Mouse (Mus musculus): ENCODE measurements at regions not wholly inside any gene's neighbourhood (a gene's known extent, or its start where the extent isn't known, plus 50 kb on each side); places are given as distances from the start of the nearest gene placed in this dataset.

DNA sequence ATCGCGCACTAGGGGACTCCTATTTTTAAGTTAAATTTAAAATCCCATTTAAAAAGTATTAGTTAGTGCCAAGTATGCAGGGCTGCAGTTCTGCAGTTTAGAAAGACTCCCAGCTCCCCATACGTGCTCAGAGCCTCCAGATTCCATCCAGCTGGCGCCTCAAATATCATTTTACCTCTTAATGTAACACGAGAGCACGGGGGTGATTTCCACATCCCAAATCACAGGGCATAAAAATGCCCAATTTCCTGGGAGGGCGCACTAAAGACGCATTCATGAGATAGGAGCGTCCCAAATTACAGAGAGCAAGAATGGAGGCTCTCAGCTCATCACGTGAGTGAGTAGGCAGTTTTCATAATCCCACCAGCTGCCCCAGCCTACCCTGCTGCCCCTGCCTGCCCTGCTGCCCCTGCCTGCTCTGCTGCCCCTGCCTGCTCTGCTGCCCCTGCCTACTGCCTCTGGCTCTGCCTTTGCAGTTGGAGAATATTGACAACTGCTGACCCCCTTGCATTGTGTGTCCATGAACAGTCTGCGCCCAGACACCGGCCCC lies 414.1 kb downstream of the Ajap1 start:
- WGBS = 88% methylated on average over 12 of the region's 12 CpGs
- no peak overlapping the region for H3K4me3 ChIP-seq
- no peaks in the 10 kb centered on the region for H3K27me3 ChIP-seq
- no peaks in the 10 kb centered on the region for H3K9me3 ChIP-seq
- no peak overlapping the region for H3K27ac ChIP-seq
- H3K9ac ChIP-seq = no peak overlapping the region
- H3K4me2 ChIP-seq = no peak overlapping the region
- H3K36me3 ChIP-seq = no peaks in the 10 kb centered on the region
- no peak for ATAC-seq (ENCODE audit: low FRiP score)
- H3K4me1 ChIP-seq (replicated peaks) = peaks cover 24% of the 10 kb centered on the region

DNA sequence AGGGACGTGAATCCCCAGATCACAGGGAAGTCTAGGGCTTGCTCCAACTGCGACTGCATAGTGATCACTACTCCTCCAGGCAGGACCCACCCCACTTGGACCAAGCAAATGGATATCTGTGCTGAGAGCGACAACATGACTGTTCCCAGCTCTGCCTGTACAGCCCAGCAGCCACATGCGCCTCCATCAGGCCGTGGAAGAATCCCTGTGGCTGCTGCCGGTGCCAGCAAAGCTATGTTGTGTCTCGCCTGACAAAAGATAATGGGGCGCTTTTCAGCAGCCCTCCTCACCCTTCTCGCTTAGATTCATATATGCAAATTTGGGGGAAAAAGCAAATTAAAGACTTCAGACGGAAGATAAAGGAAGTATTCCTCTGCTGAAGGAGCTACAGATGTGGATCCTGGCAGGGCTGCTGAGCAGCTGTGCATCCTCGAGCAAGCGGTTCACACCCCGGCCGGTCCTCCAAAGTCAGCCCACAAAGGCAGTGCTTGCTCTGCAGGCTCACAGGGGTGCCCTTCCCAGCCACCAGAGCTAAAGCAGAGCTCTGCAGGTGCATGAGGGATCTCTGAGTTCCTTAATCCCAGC lies 418.5 kb downstream of the Ajap1 start:
- Histone ChIP-seq H3K4me1 (replicated peaks) (peaks cover 17% of the 10 kb centered on the region), H3K27me3 (no peaks in the 10 kb centered on the region), H3K9ac (no peak overlapping the region), H3K27ac (peak overlapping the region; percentile 70), H3K9me3 (no peaks in the 10 kb centered on the region), H3K36me3 (no peaks in the 10 kb centered on the region), H3K4me3 (no peak overlapping the region), H3K4me2 (no peak overlapping the region)
- WGBS = 61% methylated on average over 14 of the region's 14 CpGs
- ATAC-seq (ENCODE audit: low FRiP score) = no peak

DNA sequence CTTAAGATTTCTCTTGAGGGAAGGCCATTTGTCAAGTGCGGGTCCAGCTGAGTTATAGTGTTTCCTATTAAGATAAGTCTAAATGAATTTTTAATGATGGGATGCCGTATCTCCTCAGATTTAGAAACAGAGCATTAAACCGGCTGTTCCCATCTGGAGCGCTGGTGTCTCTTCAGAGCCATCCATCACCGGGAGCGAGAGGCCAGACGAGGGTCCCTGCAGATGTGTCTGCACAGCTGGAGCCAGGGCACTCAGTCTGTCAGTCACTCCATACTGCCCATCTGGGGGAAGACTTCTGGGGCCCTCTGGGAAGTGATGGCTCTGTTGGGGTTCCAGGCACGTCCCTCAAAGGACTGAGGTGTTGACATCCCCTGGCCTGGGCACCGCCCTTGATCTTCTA lies 419.2 kb downstream of the Ajap1 start:
- Histone ChIP-seq H3K9me3 (no peaks in the 10 kb centered on the region), H3K4me1 (replicated peaks) (peaks cover 17% of the 10 kb centered on the region), H3K27me3 (no peaks in the 10 kb centered on the region), H3K36me3 (no peaks in the 10 kb centered on the region), H3K4me3 (no peak overlapping the region), H3K27ac (peak overlapping the region; percentile 70; the same call in 1 of the 2 replicates), H3K4me2 (no peak overlapping the region), H3K9ac (no peak overlapping the region)
- ATAC-seq (ENCODE audit: low FRiP score) = no peak
- 40% methylated on average over 9 of the region's 9 CpGs for WGBS

DNA sequence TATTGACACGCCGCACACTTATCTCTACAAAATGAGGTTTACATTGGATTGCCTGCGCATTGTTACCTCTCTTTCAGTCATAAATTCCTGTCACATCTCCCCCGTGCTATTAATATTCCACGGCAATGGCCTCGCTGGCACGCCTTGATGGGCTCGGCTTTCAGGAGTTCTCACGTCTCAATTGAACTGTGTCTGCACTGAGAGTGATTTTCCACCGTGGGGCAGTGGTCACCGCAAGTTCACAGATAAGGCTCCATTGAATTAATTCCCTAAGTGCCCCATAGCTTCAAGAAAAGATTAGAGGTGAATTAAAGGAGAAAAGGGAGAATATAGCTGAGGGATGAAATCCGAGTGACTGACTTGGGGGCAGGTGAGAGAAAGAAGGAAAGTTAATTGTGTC lies 424.5 kb downstream of the Ajap1 start:
- H3K4me3 ChIP-seq = no peak overlapping the region

DNA sequence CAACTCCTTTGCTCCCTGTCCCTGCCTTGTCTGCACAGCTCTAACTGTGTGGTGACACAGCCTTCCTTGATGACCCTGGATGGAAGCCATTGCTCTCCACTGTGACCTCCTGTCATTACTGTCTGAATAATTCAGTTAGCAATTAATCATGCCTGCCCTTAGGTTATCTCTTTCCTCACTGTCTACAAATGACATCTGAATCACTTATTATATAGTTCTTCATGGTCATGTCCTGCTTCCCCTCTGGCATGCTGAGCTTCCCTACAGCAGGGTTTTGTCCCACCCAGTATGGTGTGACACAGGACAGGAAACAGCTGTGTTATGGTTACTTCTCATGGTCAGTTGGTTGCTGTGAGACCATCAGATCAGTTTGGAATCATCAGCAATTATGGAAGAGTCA lies 458.9 kb downstream of the Ajap1 start:
- ATAC-seq (ENCODE audit: low FRiP score) = no peak
- no peak overlapping the region for H3K9ac ChIP-seq
- 0 out of 2 replicates have a peak, but pooled peaks cover 3% of the 10 kb centered on the region for H3K27me3 ChIP-seq
- no peaks in the 10 kb centered on the region for H3K9me3 ChIP-seq
- H3K36me3 ChIP-seq = no peaks in the 10 kb centered on the region
- peaks cover 9% of the 10 kb centered on the region for H3K4me1 ChIP-seq (replicated peaks)
- H3K4me2 ChIP-seq = no peak overlapping the region
- no peak overlapping the region for H3K4me3 ChIP-seq
- no peak overlapping the region for H3K27ac ChIP-seq

More for the DNA sequence above, 424.5 kb downstream of the Ajap1 start:
- peaks cover 8% of the 10 kb centered on the region for H3K4me1 ChIP-seq (replicated peaks)
- no peak for ATAC-seq (ENCODE audit: low FRiP score)
- no peak overlapping the region for H3K4me2 ChIP-seq
- H3K9ac ChIP-seq = no peak overlapping the region
- WGBS = 56% methylated on average over 12 of the region's 12 CpGs
- H3K27me3 ChIP-seq = no peaks in the 10 kb centered on the region
- H3K27ac ChIP-seq = no peak overlapping the region
- H3K9me3 ChIP-seq = no peaks in the 10 kb centered on the region
- no peaks in the 10 kb centered on the region for H3K36me3 ChIP-seq

DNA sequence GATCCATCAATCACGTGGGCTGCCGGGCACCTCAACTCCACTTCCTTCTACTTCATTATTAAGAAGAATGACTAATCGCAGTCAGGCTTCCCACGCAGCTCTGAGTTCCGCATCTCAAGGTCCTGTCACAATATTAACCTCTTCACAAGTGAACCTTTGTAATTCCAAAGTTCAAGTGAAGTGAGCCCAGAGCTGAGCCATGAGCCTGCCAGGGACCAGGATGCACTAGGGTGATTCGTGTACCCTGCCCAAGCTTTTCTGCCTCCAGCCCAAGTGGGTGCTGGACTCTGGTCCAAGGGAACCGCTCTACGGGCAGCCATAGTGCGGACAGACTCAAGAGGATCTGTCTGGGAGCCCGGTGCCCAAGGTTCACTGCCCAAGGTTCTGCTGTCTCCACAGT lies 463.4 kb downstream of the Ajap1 start:
- Histone ChIP-seq H3K4me2 (0 out of 2 replicates have a peak overlapping the region, but pooled peaks have one; percentile 23), H3K9me3 (no peaks in the 10 kb centered on the region)

DNA sequence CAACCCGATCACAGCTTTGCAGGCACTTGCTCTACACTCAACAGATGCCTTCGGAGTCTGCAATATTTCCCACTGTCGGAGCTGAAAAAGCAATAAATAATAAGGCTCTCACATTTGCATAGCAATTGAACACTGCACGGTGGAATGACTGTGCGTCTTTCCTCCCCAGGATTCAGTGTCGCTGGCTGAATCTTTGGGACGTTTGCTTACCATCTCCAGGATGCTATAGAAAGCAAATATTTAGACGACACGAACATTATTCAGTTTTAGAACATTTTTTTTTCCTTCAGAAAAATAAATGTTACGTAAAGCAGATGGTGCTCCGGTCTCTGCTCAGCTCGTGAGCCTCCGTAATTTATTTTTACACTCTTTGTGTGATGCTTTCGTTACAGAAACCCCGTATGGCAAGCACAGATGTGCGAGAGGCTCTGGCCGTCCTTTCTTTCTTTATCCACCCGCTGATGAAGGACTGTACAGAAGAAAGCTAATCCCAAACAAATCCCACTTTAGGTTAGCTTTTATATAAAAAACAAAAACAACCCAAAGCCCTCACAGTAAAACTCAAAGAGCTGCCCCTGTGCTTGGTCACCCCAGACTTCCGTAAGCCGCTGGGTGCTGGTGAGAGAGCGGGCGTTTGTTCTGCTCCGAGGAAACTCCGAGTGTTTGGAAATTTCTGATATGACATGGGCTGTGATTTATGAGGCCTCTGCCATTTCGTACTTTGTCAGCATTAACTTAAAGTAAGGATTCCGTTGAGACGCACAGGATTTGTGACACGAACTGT lies 464.3 kb downstream of the Ajap1 start:
- H3K9me3 ChIP-seq = no peaks in the 10 kb centered on the region
- H3K4me1 ChIP-seq (replicated peaks) = peaks cover 22% of the 10 kb centered on the region
- no peaks in the 10 kb centered on the region for H3K27me3 ChIP-seq
- 0 out of 2 replicates have a peak overlapping the region, but pooled peaks have one; percentile 1 for H3K9ac ChIP-seq
- peak overlapping the region; percentile 59 for H3K27ac ChIP-seq
- ATAC-seq (ENCODE audit: low FRiP score) = no peak
- H3K4me2 ChIP-seq = peak overlapping the region; percentile 23
- no peak overlapping the region for H3K4me3 ChIP-seq
- no peaks in the 10 kb centered on the region for H3K36me3 ChIP-seq
- WGBS = 46% methylated on average over 28 of the region's 28 CpGs

More for the DNA sequence above, 463.4 kb downstream of the Ajap1 start:
- 70% methylated on average over 10 of the region's 10 CpGs for WGBS
- Histone ChIP-seq H3K36me3 (no peaks in the 10 kb centered on the region), H3K27ac (peak overlapping the region; percentile 59), H3K4me3 (no peak overlapping the region), H3K9ac (no peak overlapping the region), H3K27me3 (no peaks in the 10 kb centered on the region), H3K4me1 (replicated peaks) (peaks cover 22% of the 10 kb centered on the region)
- no peak for ATAC-seq (ENCODE audit: low FRiP score)

DNA sequence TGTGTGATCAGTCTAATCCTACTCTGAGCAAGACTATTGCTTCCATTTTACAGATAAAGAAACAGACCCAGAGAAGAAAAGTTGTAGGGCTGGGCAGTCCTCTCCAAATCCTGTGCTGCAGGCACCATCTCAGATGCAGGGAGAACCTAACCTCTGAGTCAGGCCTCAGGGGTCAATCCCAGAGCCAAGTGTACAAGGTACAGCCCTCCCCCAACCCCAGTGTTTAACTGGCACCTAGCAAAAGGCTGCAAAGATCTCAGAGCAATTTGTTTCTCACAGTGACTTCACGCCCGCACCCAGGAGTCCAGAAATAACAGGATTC lies 464.8 kb downstream of the Ajap1 start:
- Histone ChIP-seq H3K27ac (peak overlapping the region; percentile 59), H3K4me3 (no peak overlapping the region), H3K9ac (no peak overlapping the region), H3K9me3 (no peaks in the 10 kb centered on the region), H3K4me1 (replicated peaks) (peaks cover 22% of the 10 kb centered on the region), H3K36me3 (no peaks in the 10 kb centered on the region), H3K27me3 (no peaks in the 10 kb centered on the region), H3K4me2 (peak overlapping the region; percentile 23; the same call in 1 of the 2 replicates)
- no peak for ATAC-seq (ENCODE audit: low FRiP score)
- WGBS = 80% methylated on average over 2 of the region's 2 CpGs

DNA sequence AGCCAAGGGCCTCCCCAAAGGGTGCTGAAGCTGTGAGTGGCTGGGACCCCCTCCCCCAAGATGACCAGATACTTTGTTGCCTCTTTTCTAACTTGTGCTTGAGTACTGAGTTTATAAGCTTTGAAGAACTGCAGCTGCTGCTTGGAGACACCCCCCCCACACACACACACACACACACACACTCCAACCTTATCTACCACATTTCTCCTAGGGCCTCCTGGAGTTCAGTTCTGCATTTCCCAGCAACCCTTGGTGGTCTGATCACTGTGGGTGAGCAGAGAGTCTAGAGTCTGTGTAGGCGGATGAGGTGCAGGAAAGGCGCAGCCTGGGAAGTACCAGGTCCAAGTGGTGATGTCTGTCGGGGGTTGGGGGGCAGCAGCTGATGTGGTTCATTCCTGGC lies 479.3 kb downstream of the Ajap1 start:
- no peak overlapping the region for H3K9ac ChIP-seq
- peaks cover 11% of the 10 kb centered on the region for H3K4me1 ChIP-seq (replicated peaks)
- no peak for ATAC-seq (ENCODE audit: low FRiP score)
- no peak overlapping the region for H3K4me3 ChIP-seq
- H3K9me3 ChIP-seq = no peaks in the 10 kb centered on the region
- H3K27ac ChIP-seq = no peak overlapping the region
- 79% methylated on average over 3 of the region's 3 CpGs for WGBS
- no peaks in the 10 kb centered on the region for H3K36me3 ChIP-seq
- H3K4me2 ChIP-seq = no peak overlapping the region
- 0 out of 2 replicates have a peak, but pooled peaks cover 4% of the 10 kb centered on the region for H3K27me3 ChIP-seq

DNA sequence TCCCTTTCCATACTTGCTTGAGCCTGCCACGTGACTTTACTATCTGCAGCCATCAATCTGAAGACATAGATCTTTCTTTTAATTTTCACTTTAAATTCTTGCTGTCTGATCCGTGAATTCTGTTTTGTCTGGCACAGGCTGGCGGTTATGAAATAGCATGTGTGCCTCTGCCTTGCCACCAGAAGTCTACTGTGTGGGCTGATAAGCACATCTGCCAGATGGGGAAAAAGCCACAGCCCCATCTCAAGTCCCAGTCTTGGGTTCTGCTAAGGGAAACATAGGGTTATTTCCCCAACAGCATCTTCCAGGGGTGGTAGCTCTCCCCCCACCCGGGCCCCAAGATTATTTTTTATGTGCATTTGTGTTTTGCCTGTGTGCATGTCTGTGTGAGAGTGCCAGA lies 480.1 kb downstream of the Ajap1 start:
- no peaks in the 10 kb centered on the region for H3K9me3 ChIP-seq
- H3K36me3 ChIP-seq = no peaks in the 10 kb centered on the region
- no peak overlapping the region for H3K4me3 ChIP-seq
- 89% methylated on average over 4 of the region's 4 CpGs for WGBS
- no peak overlapping the region for H3K9ac ChIP-seq
- H3K27me3 ChIP-seq = 0 out of 2 replicates have a peak, but pooled peaks cover 4% of the 10 kb centered on the region
- no peak overlapping the region for H3K27ac ChIP-seq
- H3K4me1 ChIP-seq (replicated peaks) = peaks cover 11% of the 10 kb centered on the region
- no peak for ATAC-seq (ENCODE audit: low FRiP score)
- H3K4me2 ChIP-seq = no peak overlapping the region

DNA sequence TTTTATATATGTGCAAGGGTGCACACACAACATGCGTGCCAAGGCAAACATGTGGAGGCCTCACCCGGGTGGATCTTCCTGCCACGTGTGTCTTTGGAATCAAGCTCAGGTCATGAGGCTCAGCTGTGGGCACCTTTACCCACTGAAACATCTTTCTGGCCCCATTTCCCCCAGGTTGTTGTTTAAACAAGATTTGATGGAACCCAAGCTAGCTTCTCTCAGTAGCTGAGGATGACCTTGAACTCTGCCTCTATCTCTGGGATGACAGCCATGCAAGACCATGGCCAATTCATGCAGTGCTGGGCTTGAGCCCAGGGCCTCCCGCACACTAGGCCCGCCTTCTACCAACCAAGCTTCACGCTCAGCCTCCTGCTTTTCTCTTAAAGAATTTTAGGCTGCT lies 480.9 kb downstream of the Ajap1 start:
- no peaks in the 10 kb centered on the region for H3K9me3 ChIP-seq
- no peak overlapping the region for H3K27ac ChIP-seq
- no peak for ATAC-seq (ENCODE audit: low FRiP score)
- no peaks in the 10 kb centered on the region for H3K36me3 ChIP-seq
- no peak overlapping the region for H3K9ac ChIP-seq
- WGBS = 89% methylated on average over 6 of the region's 6 CpGs
- H3K4me3 ChIP-seq = no peak overlapping the region
- H3K4me1 ChIP-seq (replicated peaks) = peaks cover 11% of the 10 kb centered on the region
- 0 out of 2 replicates have a peak, but pooled peaks cover 4% of the 10 kb centered on the region for H3K27me3 ChIP-seq
- H3K4me2 ChIP-seq = no peak overlapping the region

DNA sequence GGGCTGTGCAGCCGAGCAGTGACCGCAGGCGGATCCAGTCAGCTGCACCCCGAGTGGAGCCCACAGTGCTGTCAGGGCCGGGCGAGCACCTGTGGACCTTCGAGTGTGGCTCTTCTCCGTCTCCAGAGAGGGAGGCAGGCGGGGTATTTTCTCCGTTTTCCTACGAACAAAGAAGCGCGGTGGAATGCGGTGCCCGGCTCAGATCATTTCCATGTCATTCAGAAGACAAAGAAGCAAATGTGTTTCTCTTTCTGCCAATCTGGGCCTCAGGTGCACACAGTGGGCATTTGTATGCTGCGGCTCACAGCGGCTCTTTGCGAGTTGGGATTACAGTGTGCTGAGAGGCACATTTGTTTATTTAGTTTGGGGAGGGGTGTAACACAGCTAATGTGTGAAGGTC lies 483.1 kb downstream of the Ajap1 start:
- Histone ChIP-seq H3K27ac (peak overlapping the region; percentile 50), H3K4me2 (no peak overlapping the region), H3K4me3 (no peak overlapping the region), H3K36me3 (no peaks in the 10 kb centered on the region), H3K4me1 (replicated peaks) (peaks cover 11% of the 10 kb centered on the region), H3K27me3 (0 out of 2 replicates have a peak, but pooled peaks cover 4% of the 10 kb centered on the region), H3K9me3 (no peaks in the 10 kb centered on the region), H3K9ac (no peak overlapping the region)
- WGBS = 33% methylated on average over 18 of the region's 18 CpGs
- ATAC-seq (ENCODE audit: low FRiP score) = no peak
